Mouse (Mus musculus): Measurements from ENCODE around the gene Tns3. TPM values are rescaled to one million over a fixed set of nuclear protein-coding genes. Genes with fewer than 3 reads are reported as not detected.

Tns3 gene
- polyA plus RNA-seq, 1 experiment from 2014 or later, result 5.5 TPM

- no peaks in the 10 kb centered on the region for H3K27me3 ChIP-seq (ENCODE audit: control insufficient read depth, insufficient read depth, low read length)
- H3K9me3 ChIP-seq (ENCODE audit: control insufficient read depth, low read length), result no peaks in the 10 kb centered on the region
- no peaks in the 10 kb centered on the region for H3K36me3 ChIP-seq (ENCODE audit: control insufficient read depth, insufficient read depth, low read length)
- H3K4me1 ChIP-seq (ENCODE audit: control insufficient read depth, insufficient read depth, low read length), result no peaks in the 10 kb centered on the region
- no peak overlapping the region for H3K4me2 ChIP-seq (ENCODE audit: low read depth, low read length)
- ATAC-seq (ENCODE audit: low read depth), result peak; percentile 59
- H3K27ac ChIP-seq (ENCODE audit: low read depth, low read length), result no peak overlapping the region
- H3K4me3 ChIP-seq (ENCODE audit: low read depth, low read length), result no peak overlapping the region
- WGBS, result 17% methylated on average over 7 of the region's 7 CpGs
- no peak overlapping the region for H3K9ac ChIP-seq (replicated peaks; ENCODE audit: low read depth, low read length)
These were observed 62.9 kb downstream of the Tns3 start for GRCm38 (mm10) chr11:8601411-8601821.

GRCm38 (mm10) chr11:8595642-8596041 lies 68.7 kb downstream of the Tns3 start:
- no peaks in the 10 kb centered on the region for H3K4me1 ChIP-seq (ENCODE audit: control insufficient read depth, insufficient read depth, low read length)
- H3K27me3 ChIP-seq (ENCODE audit: control insufficient read depth, insufficient read depth, low read length), result no peaks in the 10 kb centered on the region
- WGBS, result 90% methylated on average over 5 of the region's 5 CpGs
- no peaks in the 10 kb centered on the region for H3K36me3 ChIP-seq (ENCODE audit: control insufficient read depth, insufficient read depth, low read length)
- no peak for ATAC-seq (ENCODE audit: low read depth)
- no peak overlapping the region for H3K27ac ChIP-seq (ENCODE audit: low read depth, low read length)
- no peak overlapping the region for H3K4me2 ChIP-seq (ENCODE audit: low read depth, low read length)
- H3K9ac ChIP-seq (replicated peaks; ENCODE audit: low read depth, low read length), result no peak overlapping the region
- no peaks in the 10 kb centered on the region for H3K9me3 ChIP-seq (ENCODE audit: control insufficient read depth, low read length)
- H3K4me3 ChIP-seq (ENCODE audit: low read depth, low read length), result no peak overlapping the region

- ATAC-seq (ENCODE audit: low read depth), result no peak
- Histone ChIP-seq H3K9me3 (ENCODE audit: control insufficient read depth, low read length) (no peaks in the 10 kb centered on the region), H3K4me1 (ENCODE audit: control insufficient read depth, insufficient read depth, low read length) (no peaks in the 10 kb centered on the region), H3K4me3 (ENCODE audit: low read depth, low read length) (no peak overlapping the region), H3K4me2 (ENCODE audit: low read depth, low read length) (no peak overlapping the region), H3K36me3 (ENCODE audit: control insufficient read depth, insufficient read depth, low read length) (no peaks in the 10 kb centered on the region), H3K27ac (ENCODE audit: low read depth, low read length) (no peak overlapping the region), H3K27me3 (ENCODE audit: control insufficient read depth, insufficient read depth, low read length) (no peaks in the 10 kb centered on the region), H3K9ac (replicated peaks; ENCODE audit: low read depth, low read length) (no peak overlapping the region)
- 96% methylated on average over 3 of the region's 3 CpGs for WGBS
These were observed 71.2 kb downstream of the Tns3 start for GRCm38 (mm10) chr11:8593172-8593571.

- Histone ChIP-seq H3K9ac (replicated peaks; ENCODE audit: low read depth, low read length) (no peak overlapping the region), H3K36me3 (ENCODE audit: control insufficient read depth, insufficient read depth, low read length) (no peaks in the 10 kb centered on the region), H3K27ac (ENCODE audit: low read depth, low read length) (no peak overlapping the region), H3K9me3 (ENCODE audit: control insufficient read depth, low read length) (no peaks in the 10 kb centered on the region), H3K27me3 (ENCODE audit: control insufficient read depth, insufficient read depth, low read length) (no peaks in the 10 kb centered on the region), H3K4me3 (ENCODE audit: low read depth, low read length) (no peak overlapping the region), H3K4me2 (ENCODE audit: low read depth, low read length) (no peak overlapping the region), H3K4me1 (ENCODE audit: control insufficient read depth, insufficient read depth, low read length) (no peaks in the 10 kb centered on the region)
- no peak for ATAC-seq (ENCODE audit: low read depth)
- 88% methylated on average over 5 of the region's 5 CpGs for WGBS
These were observed 73.1 kb downstream of the Tns3 start for GRCm38 (mm10) chr11:8591271-8591670.

GRCm38 (mm10) chr11:8589226-8589905 lies 75.0 kb downstream of the Tns3 start:
- Histone ChIP-seq H3K27ac (ENCODE audit: low read depth, low read length) (no peak overlapping the region), H3K4me1 (ENCODE audit: control insufficient read depth, insufficient read depth, low read length) (no peaks in the 10 kb centered on the region), H3K4me2 (ENCODE audit: low read depth, low read length) (no peak overlapping the region), H3K9me3 (ENCODE audit: control insufficient read depth, low read length) (no peaks in the 10 kb centered on the region), H3K9ac (replicated peaks; ENCODE audit: low read depth, low read length) (no peak overlapping the region), H3K4me3 (ENCODE audit: low read depth, low read length) (no peak overlapping the region), H3K27me3 (ENCODE audit: control insufficient read depth, insufficient read depth, low read length) (no peaks in the 10 kb centered on the region), H3K36me3 (ENCODE audit: control insufficient read depth, insufficient read depth, low read length) (no peaks in the 10 kb centered on the region)
- no peak for ATAC-seq (ENCODE audit: low read depth)
- 73% methylated on average over 9 of the region's 9 CpGs for WGBS

GRCm38 (mm10) chr11:8587941-8588340 lies 76.4 kb downstream of the Tns3 start:
- H3K4me2 ChIP-seq (ENCODE audit: low read depth, low read length), result no peak overlapping the region

GRCm38 (mm10) chr11:8586996-8587644 lies 77.2 kb downstream of the Tns3 start:
- Histone ChIP-seq H3K9me3 (ENCODE audit: control insufficient read depth, low read length) (no peaks in the 10 kb centered on the region), H3K27me3 (ENCODE audit: control insufficient read depth, insufficient read depth, low read length) (no peaks in the 10 kb centered on the region), H3K4me1 (ENCODE audit: control insufficient read depth, insufficient read depth, low read length) (no peaks in the 10 kb centered on the region), H3K4me2 (ENCODE audit: low read depth, low read length) (no peak overlapping the region), H3K9ac (replicated peaks; ENCODE audit: low read depth, low read length) (no peak overlapping the region), H3K27ac (ENCODE audit: low read depth, low read length) (no peak overlapping the region), H3K4me3 (ENCODE audit: low read depth, low read length) (no peak overlapping the region), H3K36me3 (ENCODE audit: control insufficient read depth, insufficient read depth, low read length) (no peaks in the 10 kb centered on the region)
- 60% methylated on average over 10 of the region's 10 CpGs for WGBS
- no peak for ATAC-seq (ENCODE audit: low read depth)

More at GRCm38 (mm10) chr11:8587941-8588340, 76.4 kb downstream of the Tns3 start:
- no peak overlapping the region for H3K9ac ChIP-seq (replicated peaks; ENCODE audit: low read depth, low read length)
- H3K27ac ChIP-seq (ENCODE audit: low read depth, low read length), result no peak overlapping the region
- 95% methylated on average over 3 of the region's 3 CpGs for WGBS
- no peaks in the 10 kb centered on the region for H3K36me3 ChIP-seq (ENCODE audit: control insufficient read depth, insufficient read depth, low read length)
- H3K9me3 ChIP-seq (ENCODE audit: control insufficient read depth, low read length), result no peaks in the 10 kb centered on the region
- H3K4me3 ChIP-seq (ENCODE audit: low read depth, low read length), result no peak overlapping the region
- ATAC-seq (ENCODE audit: low read depth), result no peak
- no peaks in the 10 kb centered on the region for H3K27me3 ChIP-seq (ENCODE audit: control insufficient read depth, insufficient read depth, low read length)
- H3K4me1 ChIP-seq (ENCODE audit: control insufficient read depth, insufficient read depth, low read length), result no peaks in the 10 kb centered on the region

- H3K9me3 ChIP-seq (ENCODE audit: control insufficient read depth, low read length), result no peaks in the 10 kb centered on the region
- no peak overlapping the region for H3K27ac ChIP-seq (ENCODE audit: low read depth, low read length)
- ATAC-seq (ENCODE audit: low read depth), result no peak
- H3K9ac ChIP-seq (replicated peaks; ENCODE audit: low read depth, low read length), result no peak overlapping the region
- no peak overlapping the region for H3K4me3 ChIP-seq (ENCODE audit: low read depth, low read length)
- no peaks in the 10 kb centered on the region for H3K36me3 ChIP-seq (ENCODE audit: control insufficient read depth, insufficient read depth, low read length)
- no peaks in the 10 kb centered on the region for H3K27me3 ChIP-seq (ENCODE audit: control insufficient read depth, insufficient read depth, low read length)
- no peaks in the 10 kb centered on the region for H3K4me1 ChIP-seq (ENCODE audit: control insufficient read depth, insufficient read depth, low read length)
- no peak overlapping the region for H3K4me2 ChIP-seq (ENCODE audit: low read depth, low read length)
- WGBS, result 79% methylated on average over 2 of the region's 2 CpGs
These were observed 78.0 kb downstream of the Tns3 start for GRCm38 (mm10) chr11:8586374-8586773.

GRCm38 (mm10) chr11:8585686-8586085 lies 78.6 kb downstream of the Tns3 start:
- Histone ChIP-seq H3K4me3 (ENCODE audit: low read depth, low read length) (no peak overlapping the region), H3K4me1 (ENCODE audit: control insufficient read depth, insufficient read depth, low read length) (no peaks in the 10 kb centered on the region), H3K27ac (ENCODE audit: low read depth, low read length) (no peak overlapping the region), H3K27me3 (ENCODE audit: control insufficient read depth, insufficient read depth, low read length) (no peaks in the 10 kb centered on the region), H3K9me3 (ENCODE audit: control insufficient read depth, low read length) (no peaks in the 10 kb centered on the region), H3K4me2 (ENCODE audit: low read depth, low read length) (no peak overlapping the region), H3K36me3 (ENCODE audit: control insufficient read depth, insufficient read depth, low read length) (no peaks in the 10 kb centered on the region), H3K9ac (replicated peaks; ENCODE audit: low read depth, low read length) (no peak overlapping the region)
- no peak for ATAC-seq (ENCODE audit: low read depth)
- WGBS, result 79% methylated on average over 3 of the region's 3 CpGs

Data from neural tube, embryonic 14.5 days (tissue).